Mouse (Mus musculus) forebrain, postnatal 0 days (tissue): ENCODE measurements around the gene Rrp1. TPM values are rescaled to one million over a fixed set of nuclear protein-coding genes. Genes with fewer than 3 reads are reported as not detected.

Experiments used
- ATAC-seq: fragments of 200-750 bp; cut with Nextera tagmentation; 2 replicates; pipeline ENCODE4 v1.8.0; 2017; ENCODE audit warnings: mild to moderate bottlenecking, moderate library complexity
- DNase-seq: peaks from one replicate; pipeline ENCODE4 v3.0.0-alpha.2; 2015
- H3K27ac ChIP-seq: fragments of 300-500 bp; sonication (generic); 2 replicates; pipeline ENCODE4 v1.5.1; 2014; ENCODE audit warnings: low read depth, mild to moderate bottlenecking, antibody characterized with exemption, low read length, moderate library complexity, mixed read lengths
- H3K27me3 ChIP-seq: fragments of 300-500 bp; sonication (generic); 2 replicates; pipeline ENCODE4 v1.6.1; 2014; ENCODE audit warnings: mild to moderate bottlenecking, low read length, mixed read lengths; ENCODE audit not compliant: insufficient read depth
- H3K36me3 ChIP-seq: fragments of 300-500 bp; sonication (generic); 2 replicates; pipeline ENCODE4 v1.6.1; 2014; ENCODE audit warnings: mild to moderate bottlenecking, moderate library complexity; ENCODE audit not compliant: insufficient read depth
- H3K4me1 ChIP-seq: fragments of 300-500 bp; sonication (generic); 2 replicates; pipeline ENCODE4 v1.6.1; 2014; ENCODE audit warnings: antibody characterized with exemption; ENCODE audit not compliant: insufficient read depth
- H3K4me2 ChIP-seq: fragments of 300-500 bp; sonication (generic); 2 replicates; pipeline ENCODE4 v1.6.1; 2014; ENCODE audit warnings: low read depth, mild to moderate bottlenecking, moderate library complexity
- H3K4me3 ChIP-seq: fragments of 300-500 bp; sonication (generic); 2 replicates; pipeline ENCODE4 v1.5.1; 2014; ENCODE audit warnings: low read depth, low read length, mixed read lengths
- H3K9ac ChIP-seq: fragments of 300-500 bp; sonication (generic); 2 replicates; pipeline ENCODE4 v1.6.1; 2014; ENCODE audit warnings: mild to moderate bottlenecking
- H3K9me3 ChIP-seq: fragments of 300-500 bp; sonication (generic); 2 replicates; pipeline ENCODE4 v1.6.1; 2016; ENCODE audit warnings: low read length
- CTCF ChIP-seq: sonication (generic); IDR thresholded peaks from 2 replicates; pipeline ENCODE4 v1.5.1; 2016; ENCODE audit warnings: antibody characterized with exemption, control low read depth, low read depth
- WGBS: fragments of 180-500 bp; shearing (Covaris S2); extraction: QIAGEN DNeasy Blood & Tissue Kit; methylation state at CpG from one replicate; pipeline ENCODE4 v1.1.7; 2014; 5-methylcytosine and 5-hydroxymethylcytosine counted together
- polyA plus RNA-seq: library from polyadenylated mRNA; unstranded; fragments of >200 nt; fragmentation: Nextera tagmentation; extraction: Ambion mirVana; gene quantifications from 2 replicates; pipeline ENCODE4 v1.2.1, GENCODE M21; 2015
- total RNA-seq: library from RNA; depleted of rRNA; stranded (reverse); fragments of >200 nt; gene quantifications from 2 replicates; pipeline ENCODE4 v1.2.3, GENCODE M21; 2014

Rrp1 gene
- total and polyA plus RNA-seq, 2 experiments from 2014 or later, result 256 to 455 TPM

GRCm38 (mm10) chr10:78357742-78358141, 55.1 kb downstream of the Rrp1 start:
- no peak overlapping the region for H3K4me3 ChIP-seq
- H3K9ac ChIP-seq, result no peak overlapping the region; the same call in 1 of the 2 replicates
- no peaks in the 10 kb centered on the region for H3K36me3 ChIP-seq
- H3K4me2 ChIP-seq, result no peak overlapping the region
- no peak for ATAC-seq
- no peaks in the 10 kb centered on the region for H3K27me3 ChIP-seq
- 91% methylated on average over 5 of the region's 5 CpGs for WGBS
- H3K4me1 ChIP-seq, result no peaks in the 10 kb centered on the region
- no peak for TF ChIP-seq CTCF
- no peaks in the 10 kb centered on the region for H3K9me3 ChIP-seq
- H3K27ac ChIP-seq, result no peak overlapping the region
- DNase-seq, result no peak

- no peak for DNase-seq
- Histone ChIP-seq H3K9me3 (no peaks in the 10 kb centered on the region), H3K27ac (no peak overlapping the region), H3K36me3 (no peaks in the 10 kb centered on the region), H3K9ac (no peak overlapping the region), H3K4me1 (peaks cover 2% of the 10 kb centered on the region; the same call in 1 of the 2 replicates), H3K4me2 (no peak overlapping the region), H3K4me3 (no peak overlapping the region), H3K27me3 (no peaks in the 10 kb centered on the region)
- ATAC-seq, result no peak
- 77% methylated on average over 1 of the region's 1 CpGs for WGBS
- no peak for TF ChIP-seq CTCF
Observed at GRCm38 (mm10) chr10:78355931-78356593, 56.8 kb downstream of the Rrp1 start.

DNA sequence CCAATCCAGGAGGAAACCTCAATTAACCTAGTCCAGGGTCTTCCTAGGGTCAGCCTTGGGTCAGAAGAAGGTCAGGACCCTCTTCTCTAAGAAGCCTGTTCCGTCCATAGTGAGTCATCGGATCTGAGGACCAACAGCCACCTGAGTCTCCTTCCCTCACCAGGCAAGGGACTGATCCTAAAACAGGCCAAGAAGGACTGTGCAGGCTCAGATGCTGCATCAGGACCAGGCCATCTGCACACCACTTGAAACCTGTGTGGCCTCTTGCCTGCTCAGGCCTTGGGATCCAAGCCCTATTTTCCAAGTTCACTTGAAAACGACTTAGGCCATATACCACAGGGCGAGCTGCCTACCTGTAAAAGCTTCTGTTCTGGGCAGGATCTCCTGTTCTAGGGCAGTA, 59.6 kb downstream of the Rrp1 start:
- peak overlapping the region; percentile 97; the same call in 1 of the 2 replicates for H3K9ac ChIP-seq
- peak overlapping the region; percentile 85 for H3K4me2 ChIP-seq
- no peaks in the 10 kb centered on the region for H3K36me3 ChIP-seq
- H3K9me3 ChIP-seq, result no peaks in the 10 kb centered on the region
- ATAC-seq (no peak), DNase-seq (no peak)
- peaks cover 9% of the 10 kb centered on the region; the same call in 1 of the 2 replicates for H3K4me1 ChIP-seq
- peak overlapping the region; percentile 80; the same call in 1 of the 2 replicates for H3K27ac ChIP-seq
- no peak for TF ChIP-seq CTCF
- no peaks in the 10 kb centered on the region for H3K27me3 ChIP-seq
- peak overlapping the region; percentile 87; the same call in 1 of the 2 replicates for H3K4me3 ChIP-seq
- WGBS, result 79% methylated on average over 4 of the region's 4 CpGs

- no peak; the same call in 1 of the 2 replicates for ATAC-seq
- Histone ChIP-seq H3K4me1 (peaks cover 9% of the 10 kb centered on the region; the same call in 1 of the 2 replicates), H3K9me3 (no peaks in the 10 kb centered on the region), H3K27me3 (no peaks in the 10 kb centered on the region), H3K27ac (peak overlapping the region; percentile 80), H3K4me3 (peak overlapping the region; percentile 87), H3K9ac (peak overlapping the region; percentile 97), H3K4me2 (peak overlapping the region; percentile 85), H3K36me3 (no peaks in the 10 kb centered on the region)
- WGBS, result 20% methylated on average over 8 of the region's 8 CpGs
- no peak for TF ChIP-seq CTCF
- DNase-seq, result no peak
Observed at GRCm38 (mm10) chr10:78352666-78353030, 60.2 kb downstream of the Rrp1 start.

- no peak for TF ChIP-seq CTCF
- peaks cover 9% of the 10 kb centered on the region; the same call in 1 of the 2 replicates for H3K4me1 ChIP-seq
- no peaks in the 10 kb centered on the region for H3K27me3 ChIP-seq
- ATAC-seq, result peak; percentile 86
- 1% methylated on average over 89 of the region's 113 CpGs for WGBS
- H3K4me2 ChIP-seq, result peak within 1 kb of the TSS; percentile 85
- H3K27ac ChIP-seq, result peak within 1 kb of the TSS; percentile 80
- H3K9me3 ChIP-seq, result no peaks in the 10 kb centered on the region
- H3K36me3 ChIP-seq, result no peaks in the 10 kb centered on the region
- H3K9ac ChIP-seq, result peak within 1 kb of the TSS; percentile 97
- DNase-seq, result peak; percentile 76
- peak within 1 kb of the TSS; percentile 87 for H3K4me3 ChIP-seq
Observed at GRCm38 (mm10) chr10:78351887-78352665, 60.8 kb downstream of the Rrp1 start, which contains the start of gene Agpat3. Agpat3 (minus strand) TSS chr10:78352489.

DNA sequence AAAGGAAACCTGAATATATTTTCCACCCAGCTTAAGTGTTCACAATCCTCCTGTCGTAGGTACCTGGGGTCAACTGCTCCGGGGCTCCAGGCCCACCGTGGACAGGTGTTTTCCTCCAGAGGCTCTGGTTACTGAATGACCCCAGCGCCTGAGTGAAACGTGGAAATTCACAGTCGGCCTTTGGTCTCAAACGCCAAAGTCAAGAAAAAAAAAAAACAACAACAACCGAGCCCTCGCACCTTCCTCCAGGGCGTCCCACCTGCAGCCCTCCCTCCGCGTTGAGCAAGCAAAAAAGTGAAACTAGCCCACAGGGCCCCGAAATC, 61.3 kb downstream of the Rrp1 start:
- Histone ChIP-seq H3K9me3 (no peaks in the 10 kb centered on the region), H3K4me1 (peaks cover 9% of the 10 kb centered on the region; the same call in 1 of the 2 replicates), H3K4me3 (peak overlapping the region; percentile 87), H3K27me3 (no peaks in the 10 kb centered on the region), H3K36me3 (no peaks in the 10 kb centered on the region), H3K27ac (peak overlapping the region; percentile 80), H3K4me2 (peak overlapping the region; percentile 85), H3K9ac (peak overlapping the region; percentile 97)
- 3% methylated on average over 13 of the region's 13 CpGs for WGBS
- no peak for ATAC-seq
- no peak for TF ChIP-seq CTCF
- DNase-seq, result no peak
